Mouse (Mus musculus) heart, adult 9 months (tissue): ENCODE measurements around the gene Olfr1156.

Source experiments
- DNase-seq, 2 experiments: peaks; one replicate each; pipeline ENCODE4 v3.0.0; 2022; ENCODE audit warnings: low spot score in 2 of 2

The Olfr1156 gene

DNA sequence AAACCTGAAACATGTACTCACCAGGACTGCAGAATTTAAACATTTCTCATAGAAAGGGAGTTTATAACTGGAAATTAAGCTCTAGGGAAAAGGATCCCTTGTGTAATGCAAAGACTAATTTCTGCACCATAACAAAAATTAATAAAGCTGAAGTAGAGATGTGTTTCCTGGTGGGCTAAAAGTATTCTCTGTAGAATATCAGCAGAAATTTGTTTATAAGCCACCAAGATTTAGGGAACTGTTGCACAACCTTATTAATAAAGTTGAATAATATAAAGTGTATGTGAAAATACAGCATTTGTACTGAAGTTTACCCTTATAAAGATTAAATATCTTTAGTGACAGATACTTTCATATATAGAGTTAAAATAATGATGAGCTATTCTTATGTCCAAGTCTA, at the start of gene Olfr1156:
TSS of gene Olfr1156 (minus strand) at position 101 of the 400 bp plus-strand sequence.
- no peak for DNase-seq

DNA sequence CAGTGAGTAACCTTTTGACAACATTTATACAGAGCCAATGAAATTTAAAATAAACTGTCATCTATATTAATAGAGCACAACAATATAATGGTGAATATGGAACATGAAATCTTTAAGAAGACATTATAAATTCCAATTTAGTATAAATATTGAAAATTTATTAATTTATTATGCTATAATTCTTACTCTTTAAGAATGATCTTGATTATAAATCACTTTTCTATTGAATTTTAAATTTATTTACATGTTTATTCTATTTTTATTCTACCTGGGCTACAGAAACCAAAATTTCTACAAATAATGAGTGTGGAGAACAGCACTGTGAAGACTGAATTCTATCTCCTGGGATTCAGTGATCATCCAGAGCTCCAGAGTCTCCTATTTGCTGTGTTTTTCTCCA, 36.9 kb upstream of the Olfr1156 start, which contains the start of gene Olfr1158:
TSS of gene Olfr1158 (plus strand) at position 301 of the 400 bp plus-strand sequence.
- DNase-seq: no peak

DNA sequence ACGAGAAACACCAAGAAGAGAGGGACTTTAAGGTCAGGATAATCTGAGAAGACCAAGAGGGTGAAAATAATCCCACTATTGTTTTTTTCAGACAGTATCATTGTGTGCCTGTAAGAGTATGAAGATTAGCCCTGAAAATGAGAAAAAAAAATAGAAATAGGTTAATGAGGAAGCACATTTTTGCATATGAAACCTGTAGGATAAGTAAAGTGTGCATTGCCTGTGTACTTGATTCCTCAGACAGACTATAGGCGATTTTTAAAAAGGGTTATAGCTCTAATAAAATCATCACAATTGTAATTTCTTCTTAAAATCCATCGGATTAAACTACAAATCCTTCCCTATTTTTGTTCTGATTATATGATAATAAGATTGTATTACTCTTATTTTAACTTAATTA, 21.7 kb upstream of the Olfr1156 start, which contains the start of gene Olfr74:
TSS of gene Olfr74 (minus strand) at position 101 of the 400 bp plus-strand sequence.
- DNase-seq: no peak

DNA sequence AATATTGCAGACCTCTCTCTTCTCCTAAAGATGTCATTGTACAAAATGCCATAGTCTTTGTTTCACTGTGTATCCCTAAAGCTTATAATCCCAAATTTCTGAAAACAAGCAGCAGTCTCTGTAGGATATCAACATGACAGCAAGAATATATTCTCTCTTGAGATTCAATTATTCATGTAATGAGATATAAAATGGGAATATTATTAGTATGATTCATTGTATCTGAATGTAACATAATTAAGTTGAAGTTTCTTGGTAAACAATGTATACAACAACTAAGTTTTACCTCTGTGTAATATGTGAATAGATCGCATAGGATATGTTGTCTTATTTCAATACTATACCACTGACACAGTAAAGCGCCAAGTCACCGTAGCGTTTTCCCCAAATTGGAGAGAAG, 15.3 kb upstream of the Olfr1156 start, which contains the start of gene Olfr1157:
TSS of gene Olfr1157 (minus strand) at position 101 of the 400 bp plus-strand sequence.
- DNase-seq: no peak

DNA sequence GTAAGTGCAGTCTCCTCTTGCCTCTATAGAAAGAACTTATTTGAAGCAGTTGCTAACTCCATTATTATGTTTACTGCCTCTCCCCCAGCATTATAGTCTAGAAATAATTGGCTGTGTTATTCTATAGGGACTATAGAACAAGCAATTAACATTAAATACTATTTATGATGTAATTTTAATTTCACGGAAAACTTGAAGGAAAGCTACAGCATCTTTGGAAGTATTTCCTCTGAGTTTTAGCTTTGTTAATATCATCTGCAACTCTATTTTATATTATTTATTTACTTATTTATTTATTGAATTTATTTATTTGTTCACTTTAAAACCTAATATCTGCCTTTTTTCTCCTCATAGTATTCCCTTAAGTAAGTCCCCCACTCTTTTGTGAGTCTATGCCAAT, 7.9 kb downstream of the Olfr1156 start, which contains the start of gene Olfr1155:
TSS of gene Olfr1155 (minus strand) at position 101 of the 400 bp plus-strand sequence.
- no peak for DNase-seq

DNA sequence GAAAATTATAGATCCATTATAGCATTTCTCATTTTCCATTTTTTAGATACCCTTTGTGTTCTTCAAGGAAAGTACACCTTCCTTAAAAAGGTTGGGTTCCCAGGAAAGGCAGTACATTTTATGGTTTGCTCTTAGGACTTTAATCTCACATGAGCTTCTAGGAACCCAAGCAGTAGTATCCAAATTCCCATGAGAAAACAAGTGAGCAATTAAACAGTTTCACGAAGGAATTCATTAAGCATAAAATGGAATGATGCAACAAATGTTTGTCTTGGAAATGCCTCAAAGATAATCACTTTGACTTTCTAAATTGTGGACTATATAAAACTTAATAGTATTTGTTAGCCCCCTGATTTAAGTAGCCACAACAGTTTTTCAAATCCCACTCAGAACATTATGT, 47.8 kb downstream of the Olfr1156 start, which contains the start of gene Olfr1154:
TSS of gene Olfr1154 (minus strand) at position 101 of the 400 bp plus-strand sequence.
- no peak for DNase-seq
